Mouse (Mus musculus): ENCODE results near the gene Actl11. TPM values are rescaled to one million over a fixed set of nuclear protein-coding genes. Genes with fewer than 3 reads are reported as not detected.
A peak's percentile ranks its signal among the peaks of the same experiment; 100 is the strongest.

The Actl11 gene
- polyA plus RNA-seq, 1 experiment from 2014 or later: not detected

DNA sequence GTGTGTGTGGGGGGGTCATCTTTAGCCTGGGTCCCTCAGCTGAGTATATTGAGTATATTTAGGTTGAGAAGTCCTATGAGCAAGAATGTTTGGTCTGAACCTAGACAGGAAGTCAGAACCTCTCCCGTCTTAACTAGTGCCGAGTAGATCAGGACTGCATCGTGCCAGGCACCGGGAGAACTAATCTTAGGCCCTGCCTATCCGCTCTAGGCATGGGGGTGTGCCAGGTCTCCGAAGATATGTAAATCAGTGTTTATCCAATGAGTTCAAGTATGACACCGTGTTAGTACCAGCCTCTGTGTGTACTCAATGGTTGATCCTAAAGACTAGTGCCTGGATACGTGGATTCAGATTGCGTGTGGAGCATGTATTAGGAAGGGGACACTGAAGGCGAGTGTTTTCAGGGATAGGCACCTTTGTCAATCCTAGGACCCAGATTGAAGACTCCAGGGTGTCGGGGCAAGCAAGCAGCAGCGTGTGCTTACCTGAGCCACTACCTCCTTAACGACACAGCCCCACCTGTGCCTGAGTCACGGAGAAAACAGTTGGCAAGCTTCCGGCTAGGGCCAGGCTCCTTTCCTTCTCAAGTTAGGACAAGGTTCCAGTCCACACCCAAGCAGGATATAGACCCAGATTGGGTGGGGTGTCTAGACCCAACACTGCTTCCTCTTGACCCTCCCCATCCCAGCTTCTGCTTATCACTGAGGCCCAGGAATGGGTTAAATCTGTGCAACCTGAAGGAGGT lies 18.1 kb upstream of the Actl11 start:
- no peak overlapping the region for H3K27ac ChIP-seq (ENCODE audit: low read depth, low read length)
- peaks cover 24% of the 10 kb centered on the region for H3K4me1 ChIP-seq (replicated peaks; ENCODE audit: control insufficient read depth, insufficient read depth, low read length)
- no peak overlapping the region for H3K4me3 ChIP-seq (ENCODE audit: low read depth, low read length)
- H3K9me3 ChIP-seq (ENCODE audit: control insufficient read depth, low read length): no peaks in the 10 kb centered on the region
- H3K36me3 ChIP-seq (ENCODE audit: control insufficient read depth, insufficient read depth, low read length): no peaks in the 10 kb centered on the region
- H3K9ac ChIP-seq (ENCODE audit: low read depth, low read length): no peak overlapping the region
- H3K4me2 ChIP-seq: no peak overlapping the region
- 76% methylated on average over 15 of the region's 15 CpGs for WGBS
- DNase-seq (ENCODE audit: low spot score) (no peak), ATAC-seq (replicated peaks; ENCODE audit: low FRiP score) (no peak)
- H3K27me3 ChIP-seq (replicated peaks; ENCODE audit: control insufficient read depth, insufficient read depth, low read length): peaks cover 2% of the 10 kb centered on the region; the same call in 1 of the 2 replicates

- ATAC-seq (replicated peaks; ENCODE audit: low FRiP score) (no peak), DNase-seq (ENCODE audit: low spot score) (no peak)
- Histone ChIP-seq H3K4me2 (no peak overlapping the region), H3K9ac (ENCODE audit: low read depth, low read length) (no peak overlapping the region), H3K4me1 (replicated peaks; ENCODE audit: control insufficient read depth, insufficient read depth, low read length) (no peaks in the 10 kb centered on the region), H3K9me3 (ENCODE audit: control insufficient read depth, low read length) (no peaks in the 10 kb centered on the region), H3K4me3 (ENCODE audit: low read depth, low read length) (no peak overlapping the region), H3K36me3 (ENCODE audit: control insufficient read depth, insufficient read depth, low read length) (no peaks in the 10 kb centered on the region), H3K27me3 (replicated peaks; ENCODE audit: control insufficient read depth, insufficient read depth, low read length) (no peaks in the 10 kb centered on the region; the same call in 1 of the 2 replicates), H3K27ac (ENCODE audit: low read depth, low read length) (no peak overlapping the region)
- WGBS: 69% methylated on average over 16 of the region's 16 CpGs
These were observed 13.4 kb upstream of the Actl11 start for GRCm38 (mm10) chr9:107914764-107915420.

DNA sequence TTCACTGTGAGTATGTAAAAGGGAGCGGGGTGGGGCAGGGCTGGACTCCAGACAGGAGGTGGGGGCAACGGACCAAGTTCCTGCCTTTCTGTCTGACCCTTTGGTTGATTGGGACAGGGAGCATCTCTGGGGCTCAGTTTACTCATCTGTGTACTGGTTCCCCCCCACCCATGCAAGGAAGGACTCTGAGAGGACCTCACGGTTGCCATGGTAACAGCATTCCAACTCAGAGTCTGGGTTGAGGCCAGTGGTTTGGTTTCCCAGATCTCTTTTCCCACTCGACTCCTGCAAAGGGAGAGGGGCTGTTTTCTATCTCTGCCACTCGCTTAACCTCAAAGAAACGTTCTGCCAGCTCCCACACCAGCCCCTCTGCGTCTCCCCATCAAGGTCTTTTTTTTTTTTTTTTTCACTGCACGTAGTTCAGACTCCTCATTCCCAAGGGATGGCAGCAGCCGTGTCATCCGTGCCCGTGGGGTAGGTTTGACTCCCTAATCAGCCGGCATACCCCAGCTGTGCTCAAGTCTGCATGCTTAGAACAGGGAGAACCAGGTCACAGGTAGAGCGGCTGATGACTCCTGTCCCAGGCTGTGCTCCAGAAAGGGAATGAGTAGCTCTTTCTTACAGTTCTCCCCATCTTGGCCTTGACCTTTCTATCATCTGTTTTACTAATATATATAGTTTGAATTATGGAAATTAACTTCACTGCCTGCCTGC lies 10.2 kb upstream of the Actl11 start:
- H3K27ac ChIP-seq (ENCODE audit: low read depth, low read length): no peak overlapping the region

DNA sequence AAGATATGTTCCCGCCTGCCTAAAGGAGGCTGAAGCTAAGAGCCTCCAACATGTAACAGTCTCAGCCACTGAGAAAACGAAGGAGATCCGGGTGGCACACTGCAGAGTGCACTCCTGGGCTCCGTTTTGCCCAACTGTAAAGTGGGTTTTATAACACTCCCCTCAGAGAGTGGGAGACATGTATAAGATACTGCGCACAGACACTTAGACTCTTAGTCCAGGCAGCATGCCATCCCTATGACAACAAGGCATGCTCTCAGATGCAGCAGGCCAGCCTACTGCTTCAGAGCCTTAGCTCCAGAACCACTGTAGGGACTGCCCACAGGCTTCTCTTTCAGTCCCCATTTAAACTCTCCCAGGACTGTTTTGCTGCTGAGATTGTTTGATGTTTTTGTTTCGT lies 9.4 kb upstream of the Actl11 start:
- H3K9me3 ChIP-seq (ENCODE audit: control insufficient read depth, low read length): no peaks in the 10 kb centered on the region
- peaks cover 2% of the 10 kb centered on the region for H3K27me3 ChIP-seq (replicated peaks; ENCODE audit: control insufficient read depth, insufficient read depth, low read length)
- 0 out of 2 replicates have a peak, but pooled peaks cover 1% of the 10 kb centered on the region for H3K4me1 ChIP-seq (replicated peaks; ENCODE audit: control insufficient read depth, insufficient read depth, low read length)
- WGBS: 70% methylated on average over 6 of the region's 6 CpGs
- no peak overlapping the region for H3K4me3 ChIP-seq (ENCODE audit: low read depth, low read length)
- H3K9ac ChIP-seq (ENCODE audit: low read depth, low read length): no peak overlapping the region
- ATAC-seq (replicated peaks; ENCODE audit: low FRiP score) (no peak), DNase-seq (ENCODE audit: low spot score) (no peak)
- no peak overlapping the region for H3K4me2 ChIP-seq
- no peaks in the 10 kb centered on the region for H3K36me3 ChIP-seq (ENCODE audit: control insufficient read depth, insufficient read depth, low read length)
- H3K27ac ChIP-seq (ENCODE audit: low read depth, low read length): no peak overlapping the region

More for the DNA sequence above, 10.2 kb upstream of the Actl11 start:
- H3K9ac ChIP-seq (ENCODE audit: low read depth, low read length): no peak overlapping the region
- H3K9me3 ChIP-seq (ENCODE audit: control insufficient read depth, low read length): no peaks in the 10 kb centered on the region
- no peaks in the 10 kb centered on the region for H3K36me3 ChIP-seq (ENCODE audit: control insufficient read depth, insufficient read depth, low read length)
- 42% methylated on average over 13 of the region's 13 CpGs for WGBS
- H3K4me2 ChIP-seq: no peak overlapping the region
- no peak overlapping the region for H3K4me3 ChIP-seq (ENCODE audit: low read depth, low read length)
- no peaks in the 10 kb centered on the region; the same call in 1 of the 2 replicates for H3K27me3 ChIP-seq (replicated peaks; ENCODE audit: control insufficient read depth, insufficient read depth, low read length)
- DNase-seq (ENCODE audit: low spot score): no peak
- ATAC-seq (replicated peaks; ENCODE audit: low FRiP score): no peak
- H3K4me1 ChIP-seq (replicated peaks; ENCODE audit: control insufficient read depth, insufficient read depth, low read length): no peaks in the 10 kb centered on the region

GRCm38 (mm10) chr9:107919441-107919840 lies 8.8 kb upstream of the Actl11 start:
- H3K36me3 ChIP-seq (ENCODE audit: control insufficient read depth, insufficient read depth, low read length): no peaks in the 10 kb centered on the region
- H3K27me3 ChIP-seq (replicated peaks; ENCODE audit: control insufficient read depth, insufficient read depth, low read length): peaks cover 3% of the 10 kb centered on the region
- H3K27ac ChIP-seq (ENCODE audit: low read depth, low read length): no peak overlapping the region
- 0 out of 2 replicates have a peak, but pooled peaks cover 3% of the 10 kb centered on the region for H3K4me1 ChIP-seq (replicated peaks; ENCODE audit: control insufficient read depth, insufficient read depth, low read length)
- no peak for ATAC-seq (replicated peaks; ENCODE audit: low FRiP score)
- H3K4me3 ChIP-seq (ENCODE audit: low read depth, low read length): no peak overlapping the region
- 65% methylated on average over 5 of the region's 5 CpGs for WGBS
- H3K9ac ChIP-seq (ENCODE audit: low read depth, low read length): no peak overlapping the region
- H3K4me2 ChIP-seq: no peak overlapping the region
- no peak for DNase-seq (ENCODE audit: low spot score)
- no peaks in the 10 kb centered on the region for H3K9me3 ChIP-seq (ENCODE audit: control insufficient read depth, low read length)

- ATAC-seq (replicated peaks; ENCODE audit: low FRiP score) (peak; percentile 58; the same call in 1 of the 2 replicates), DNase-seq (ENCODE audit: low spot score) (no peak)
- Histone ChIP-seq H3K4me3 (ENCODE audit: low read depth, low read length) (no peak overlapping the region), H3K4me2 (no peak overlapping the region), H3K27ac (ENCODE audit: low read depth, low read length) (no peak overlapping the region), H3K9ac (ENCODE audit: low read depth, low read length) (no peak overlapping the region), H3K36me3 (ENCODE audit: control insufficient read depth, insufficient read depth, low read length) (no peaks in the 10 kb centered on the region), H3K27me3 (replicated peaks; ENCODE audit: control insufficient read depth, insufficient read depth, low read length) (peaks cover 3% of the 10 kb centered on the region), H3K4me1 (replicated peaks; ENCODE audit: control insufficient read depth, insufficient read depth, low read length) (0 out of 2 replicates have a peak, but pooled peaks cover 6% of the 10 kb centered on the region), H3K9me3 (ENCODE audit: control insufficient read depth, low read length) (no peaks in the 10 kb centered on the region)
- 32% methylated on average over 7 of the region's 7 CpGs for WGBS
These were observed 5.2 kb upstream of the Actl11 start for GRCm38 (mm10) chr9:107923021-107923420.

GRCm38 (mm10) chr9:107923956-107924355 lies 4.3 kb upstream of the Actl11 start:
- ATAC-seq (replicated peaks; ENCODE audit: low FRiP score) (no peak), DNase-seq (ENCODE audit: low spot score) (no peak)
- H3K9ac ChIP-seq (ENCODE audit: low read depth, low read length): no peak overlapping the region

DNA sequence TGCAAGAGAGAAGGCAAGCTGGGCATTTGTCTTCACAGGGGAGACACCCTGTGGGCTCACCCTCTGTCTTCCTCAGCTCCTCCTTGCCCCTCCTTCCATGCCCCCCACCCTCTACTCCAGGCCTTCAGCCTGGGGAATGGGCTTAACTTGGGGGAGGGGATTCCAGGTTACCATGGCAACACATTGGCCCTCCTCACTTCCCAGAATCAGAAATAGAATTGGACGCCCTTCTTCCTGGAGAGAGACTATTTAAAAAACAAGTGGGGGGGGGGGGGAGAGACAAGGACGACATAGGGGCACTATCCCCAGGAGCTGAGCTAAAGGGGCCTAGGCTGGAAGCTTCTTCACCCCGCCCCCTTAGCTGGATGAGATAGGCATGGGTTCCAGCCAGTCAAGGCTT lies 3.0 kb upstream of the Actl11 start:
- H3K9ac ChIP-seq (ENCODE audit: low read depth, low read length): no peak overlapping the region
- 34% methylated on average over 3 of the region's 3 CpGs for WGBS
- no peak for ATAC-seq (replicated peaks; ENCODE audit: low FRiP score)

More at GRCm38 (mm10) chr9:107923956-107924355, 4.3 kb upstream of the Actl11 start:
- Histone ChIP-seq H3K4me1 (replicated peaks; ENCODE audit: control insufficient read depth, insufficient read depth, low read length) (0 out of 2 replicates have a peak, but pooled peaks cover 11% of the 10 kb centered on the region), H3K27ac (ENCODE audit: low read depth, low read length) (no peak overlapping the region), H3K4me3 (ENCODE audit: low read depth, low read length) (no peak overlapping the region), H3K27me3 (replicated peaks; ENCODE audit: control insufficient read depth, insufficient read depth, low read length) (peaks cover 3% of the 10 kb centered on the region), H3K9me3 (ENCODE audit: control insufficient read depth, low read length) (no peaks in the 10 kb centered on the region), H3K4me2 (no peak overlapping the region), H3K36me3 (ENCODE audit: control insufficient read depth, insufficient read depth, low read length) (no peaks in the 10 kb centered on the region)
- WGBS: 43% methylated on average over 6 of the region's 6 CpGs

More for the DNA sequence above, 3.0 kb upstream of the Actl11 start:
- H3K4me3 ChIP-seq (ENCODE audit: low read depth, low read length): no peak overlapping the region
- H3K27me3 ChIP-seq (replicated peaks; ENCODE audit: control insufficient read depth, insufficient read depth, low read length): peaks cover 3% of the 10 kb centered on the region
- no peak overlapping the region for H3K27ac ChIP-seq (ENCODE audit: low read depth, low read length)
- H3K4me2 ChIP-seq: no peak overlapping the region
- H3K4me1 ChIP-seq (replicated peaks; ENCODE audit: control insufficient read depth, insufficient read depth, low read length): 0 out of 2 replicates have a peak, but pooled peaks cover 11% of the 10 kb centered on the region
- no peaks in the 10 kb centered on the region for H3K9me3 ChIP-seq (ENCODE audit: control insufficient read depth, low read length)
- H3K36me3 ChIP-seq (ENCODE audit: control insufficient read depth, insufficient read depth, low read length): no peaks in the 10 kb centered on the region
- no peak for DNase-seq (ENCODE audit: low spot score)

Data from liver, embryonic 11.5 days (tissue).